In genomic region chr16:28444993-28445799, GRCm38 (mm10) we compare ENCODE assay signal across 8 mouse cellular contexts.
DNase-seq lines count a peak whose midpoint lies in the region; ATAC-seq and TF ChIP-seq lines count a peak whose summit lies in the region.

No protein-coding gene starts in this region.

- H3K4me2 ChIP-seq in embryonic facial prominence, embryonic 14.5 days (ENCODE audit: low read depth, low read length): peak overlapping the region; percentile 97
- peak overlapping the region; percentile 84 for H3K4me2 ChIP-seq in hindbrain, postnatal 0 days (ENCODE audit: low read depth, low read length)
- peak overlapping the region; percentile 44 for H3K4me2 ChIP-seq in liver, embryonic 14.5 days (ENCODE audit: low read depth)

- 0% methylated on average over 49 of the region's 51 CpGs for WGBS in embryonic facial prominence, embryonic 14.5 days
- WGBS in hindbrain, postnatal 0 days: 1% methylated on average over 51 of the region's 51 CpGs
- 2% methylated on average over 51 of the region's 51 CpGs for WGBS in liver, embryonic 14.5 days (ENCODE audit: insufficient replicate concordance)

- no peaks in the 10 kb centered on the region for H3K9me3 ChIP-seq in embryonic facial prominence, embryonic 14.5 days (ENCODE audit: control insufficient read depth, low read length)
- H3K9me3 ChIP-seq in hindbrain, postnatal 0 days (ENCODE audit: low read length): no peaks in the 10 kb centered on the region
- H3K9me3 ChIP-seq in liver, embryonic 14.5 days (ENCODE audit: control insufficient read depth, low read length): no peaks in the 10 kb centered on the region

- peak; percentile 58 for ATAC-seq in embryonic facial prominence, embryonic 14.5 days (ENCODE audit: low read depth)
- ATAC-seq in hindbrain, postnatal 0 days: peak; percentile 64; the same call in 1 of the 2 replicates
- ATAC-seq in liver, embryonic 14.5 days (ENCODE audit: insufficient read depth): no peak

- peak; percentile 4 for DNase-seq in kidney, adult 18-20 months
- DNase-seq in kidney, adult 8-10 months: no peak
- peak; percentile 46 to 50 for DNase-seq in adrenal gland, postnatal 36 days
- DNase-seq in embryonic facial prominence, embryonic 14.5 days (ENCODE audit: low spot score): peak; percentile 49
- peak; percentile 69 for DNase-seq in hindbrain, postnatal 0 days (ENCODE audit: low spot score)
- DNase-seq in liver, embryonic 14.5 days (ENCODE audit: low read depth in 3 of 3, low spot score in 3 of 3): no peak
- DNase-seq in retina, embryonic 14.5 days (ENCODE audit: low spot score): peak; percentile 66
- DNase-seq in urinary bladder, adult 2 months (ENCODE audit: low spot score): no peak

- no peaks in the 10 kb centered on the region for H3K36me3 ChIP-seq in embryonic facial prominence, embryonic 14.5 days (ENCODE audit: control insufficient read depth, insufficient read depth, low read length)
- no peaks in the 10 kb centered on the region for H3K36me3 ChIP-seq in hindbrain, postnatal 0 days (ENCODE audit: insufficient read depth, low read length)
- no peaks in the 10 kb centered on the region for H3K36me3 ChIP-seq in liver, embryonic 14.5 days (replicated peaks; ENCODE audit: control insufficient read depth, insufficient read depth, low read depth)

- TF ChIP-seq CTCF in hindbrain, postnatal 0 days (IDR thresholded peaks at IDR 0.05; ENCODE audit: low read depth): peak; percentile 42
- TF ChIP-seq CTCF in liver, embryonic 14.5 days (IDR thresholded peaks at IDR 0.05; ENCODE audit: low read depth): no peak

- H3K27ac ChIP-seq in embryonic facial prominence, embryonic 14.5 days (replicated peaks; ENCODE audit: low read depth, low read length): 0 out of 2 replicates have a peak overlapping the region, but pooled peaks have one; percentile 15
- peak overlapping the region; percentile 85; the same call in 1 of the 2 replicates for H3K27ac ChIP-seq in hindbrain, postnatal 0 days
- no peak overlapping the region for H3K27ac ChIP-seq in liver, embryonic 14.5 days

- TF ChIP-seq EP300 in liver, embryonic 14.5 days (IDR thresholded peaks at IDR 0.05; ENCODE audit: low read depth): no peak

- H3K27me3 ChIP-seq in embryonic facial prominence, embryonic 14.5 days (replicated peaks; ENCODE audit: control insufficient read depth, insufficient read depth, low read length): peaks cover 56% of the 10 kb centered on the region
- no peaks in the 10 kb centered on the region for H3K27me3 ChIP-seq in hindbrain, postnatal 0 days (ENCODE audit: insufficient read depth, low read length)
- peaks cover 43% of the 10 kb centered on the region for H3K27me3 ChIP-seq in liver, embryonic 14.5 days (ENCODE audit: control insufficient read depth, insufficient read depth, low read length)

- H3K4me1 ChIP-seq in embryonic facial prominence, embryonic 14.5 days (ENCODE audit: control insufficient read depth, insufficient read depth, low read length): peaks cover 6% of the 10 kb centered on the region; the same call in 1 of the 2 replicates
- H3K4me1 ChIP-seq in hindbrain, postnatal 0 days (ENCODE audit: insufficient read depth, low read length): 0 out of 2 replicates have a peak, but pooled peaks cover 10% of the 10 kb centered on the region
- H3K4me1 ChIP-seq in liver, embryonic 14.5 days (replicated peaks; ENCODE audit: control insufficient read depth in 2 of 2, insufficient read depth in 2 of 2, low read length in 1 of 2): no peaks in the 10 kb centered on the region

- H3K9ac ChIP-seq in embryonic facial prominence, embryonic 14.5 days (ENCODE audit: low read depth, low read length): peak overlapping the region; percentile 69
- H3K9ac ChIP-seq in hindbrain, postnatal 0 days (replicated peaks; ENCODE audit: low read length): peak overlapping the region; percentile 81
- no peak overlapping the region for H3K9ac ChIP-seq in liver, embryonic 14.5 days (replicated peaks)

- H3K4me3 ChIP-seq in embryonic facial prominence, embryonic 14.5 days (ENCODE audit: low read depth, low read length): peak overlapping the region; percentile 69
- peak overlapping the region; percentile 87 for H3K4me3 ChIP-seq in hindbrain, postnatal 0 days (ENCODE audit: low read length)
- H3K4me3 ChIP-seq in liver, embryonic 14.5 days (ENCODE audit: insufficient read depth in 1 of 2, low read depth in 2 of 2, low read length in 2 of 2): peak overlapping the region in 1 of 2 experiments; percentile 6; a peak in 3 of 4 replicates

Comparison
In these comparisons a context has a peak if more than half of its experiments do, and no peak if none do; other contexts are left out.
1. DNase-seq: peak in kidney, adult 18-20 months (single experiment), adrenal gland, postnatal 36 days (2 of 2), embryonic facial prominence, embryonic 14.5 days (single experiment), hindbrain, postnatal 0 days (single experiment) and retina, embryonic 14.5 days (single experiment); none in kidney, adult 8-10 months (0 of 2), liver, embryonic 14.5 days (0 of 3) and urinary bladder, adult 2 months (single experiment).
2. H3K4me2 ChIP-seq: peak in every context shown above with its lines; median percentile 97 in embryonic facial prominence, embryonic 14.5 days; 84 in hindbrain, postnatal 0 days; 44 in liver, embryonic 14.5 days.